Mouse (Mus musculus) stomach, embryonic 16.5 days (tissue): ENCODE results near the gene Afmid. TPM values are rescaled to one million over a fixed set of nuclear protein-coding genes. Genes with fewer than 3 reads are reported as not detected.
"Not testable (repeated sequence)": the region's sequence is repeated elsewhere in the genome, so short reads cannot be mapped to it uniquely, and the experiment has no call there.

Source experiments
- ATAC-seq: fragments of 200-750 bp; cut with Nextera tagmentation; 2 replicates; pipeline ENCODE4 v1.8.0; 2017; ENCODE audit warnings: moderate number of reproducible peaks, moderate TSS enrichment; ENCODE audit not compliant: insufficient read depth, low FRiP score
- H3K27ac ChIP-seq: fragments of 300-500 bp; sonication (generic); 2 replicates; pipeline ENCODE4 v1.5.1; 2014; ENCODE audit warnings: low read length
- H3K27me3 ChIP-seq: fragments of 300-500 bp; sonication (generic); 2 replicates; pipeline ENCODE4 v1.6.1; 2014; ENCODE audit warnings: low read length, control low read depth, mixed read lengths; ENCODE audit not compliant: control insufficient read depth, insufficient read depth
- H3K36me3 ChIP-seq: fragments of 300-500 bp; sonication (generic); 2 replicates; pipeline ENCODE4 v1.6.1; 2014; ENCODE audit warnings: low read length; ENCODE audit not compliant: control insufficient read depth, insufficient read depth
- H3K4me1 ChIP-seq: fragments of 300-500 bp; sonication (generic); 2 replicates; pipeline ENCODE4 v1.6.1; 2014; ENCODE audit warnings: low read length, control low read depth, mixed read lengths; ENCODE audit not compliant: control insufficient read depth, insufficient read depth
- H3K4me2 ChIP-seq: fragments of 300-500 bp; sonication (generic); 2 replicates; pipeline ENCODE4 v1.6.1; 2014; ENCODE audit warnings: low read depth, low read length, mixed read lengths
- H3K4me3 ChIP-seq: fragments of 300-500 bp; sonication (generic); replicated peaks from 2 replicates; pipeline ENCODE4 v1.5.1; 2014; ENCODE audit warnings: mild to moderate bottlenecking, low read length
- H3K9ac ChIP-seq: fragments of 300-500 bp; sonication (generic); 2 replicates; pipeline ENCODE4 v1.6.1; 2014; ENCODE audit warnings: low read length
- H3K9me3 ChIP-seq: fragments of 300-500 bp; sonication (generic); replicated peaks from 2 replicates; pipeline ENCODE4 v1.6.1; 2016; ENCODE audit warnings: low read length, control low read depth; ENCODE audit not compliant: control insufficient read depth
- WGBS: fragments of 180-500 bp; shearing (Covaris S2); extraction: QIAGEN DNeasy Blood & Tissue Kit; methylation state at CpG from one replicate; pipeline ENCODE4 v1.1.7; 2014; 5-methylcytosine and 5-hydroxymethylcytosine counted together
- polyA plus RNA-seq: library from polyadenylated mRNA; unstranded; fragments of >200 nt; fragmentation: Nextera tagmentation; extraction: Ambion mirVana; gene quantifications from 2 replicates; pipeline ENCODE4 v1.2.1, GENCODE M21; 2015

Gene Afmid
- polyA plus RNA-seq, 1 experiment from 2014 or later, result 6.8 TPM

- H3K27me3 ChIP-seq, result no peaks in the 10 kb centered on the region
- H3K4me3 ChIP-seq, result peak overlapping the region; percentile 61
- peak overlapping the region; percentile 83 for H3K4me2 ChIP-seq
- H3K27ac ChIP-seq, result peak overlapping the region; percentile 97
- H3K4me1 ChIP-seq, result peaks cover 43% of the 10 kb centered on the region
- WGBS, result 17% methylated on average over 18 of the region's 18 CpGs
- H3K36me3 ChIP-seq, result no peaks in the 10 kb centered on the region
- H3K9me3 ChIP-seq, result no peaks in the 10 kb centered on the region
- ATAC-seq, result peak; percentile 3; the same call in 1 of the 2 replicates
- peak overlapping the region; percentile 56 for H3K9ac ChIP-seq
These were observed 44.4 kb upstream of the Afmid start for GRCm38 (mm10) chr11:117781199-117781821.

GRCm38 (mm10) chr11:117781993-117782704, 43.6 kb upstream of the Afmid start, which contains the start of the genes Tmc8 and Tmc6:
Gene Tmc8, plus strand, starts transcription at chr11:117782076.
Gene Tmc6, minus strand, starts transcription at chr11:117782198.
- peak within 1 kb of the TSS; percentile 83 for H3K4me2 ChIP-seq
- H3K27ac ChIP-seq, result peak within 1 kb of the TSS; percentile 97
- no peaks in the 10 kb centered on the region for H3K9me3 ChIP-seq
- H3K4me3 ChIP-seq, result peak within 1 kb of the TSS; percentile 61
- H3K9ac ChIP-seq, result peak within 1 kb of the TSS; percentile 56
- H3K27me3 ChIP-seq, result no peaks in the 10 kb centered on the region
- no peak; the same call in 1 of the 2 replicates for ATAC-seq
- WGBS, result 46% methylated on average over 24 of the region's 24 CpGs
- peaks cover 43% of the 10 kb centered on the region for H3K4me1 ChIP-seq
- no peaks in the 10 kb centered on the region for H3K36me3 ChIP-seq

DNA sequence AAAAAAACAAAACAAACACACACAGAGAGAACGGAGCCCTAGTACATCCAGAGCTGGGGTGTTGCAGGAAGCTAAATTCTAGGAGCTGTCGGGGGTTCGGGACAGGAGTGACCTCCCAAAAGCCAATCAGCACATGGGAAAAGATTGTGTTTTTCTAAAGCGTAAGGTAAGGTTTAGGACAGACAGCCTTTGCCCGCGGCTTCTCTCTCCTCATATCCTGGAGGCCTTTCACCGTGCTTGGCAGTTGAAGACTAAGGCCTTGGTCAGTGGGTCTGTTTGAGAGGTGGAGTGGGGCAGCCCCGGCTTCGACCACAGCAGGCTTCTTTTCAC, 43.1 kb upstream of the Afmid start:
- Histone ChIP-seq H3K27me3 (no peaks in the 10 kb centered on the region), H3K9me3 (no peaks in the 10 kb centered on the region), H3K4me1 (peaks cover 43% of the 10 kb centered on the region), H3K36me3 (no peaks in the 10 kb centered on the region), H3K4me2 (peak overlapping the region; percentile 83), H3K4me3 (peak overlapping the region; percentile 29), H3K27ac (peak overlapping the region; percentile 97), H3K9ac (peak overlapping the region; percentile 54)
- WGBS, result 56% methylated on average over 9 of the region's 9 CpGs
- ATAC-seq, result no peak

- Histone ChIP-seq H3K4me2 (peak overlapping the region; percentile 83), H3K4me3 (peak overlapping the region; percentile 29), H3K36me3 (no peaks in the 10 kb centered on the region), H3K9me3 (no peaks in the 10 kb centered on the region), H3K27ac (peak overlapping the region; percentile 97; the same call in 1 of the 2 replicates), H3K4me1 (peaks cover 43% of the 10 kb centered on the region), H3K27me3 (no peaks in the 10 kb centered on the region), H3K9ac (peak overlapping the region; percentile 54)
- WGBS, result 7% methylated on average over 31 of the region's 31 CpGs
- ATAC-seq, result no peak
These were observed 42.6 kb upstream of the Afmid start for GRCm38 (mm10) chr11:117783089-117783488.

DNA sequence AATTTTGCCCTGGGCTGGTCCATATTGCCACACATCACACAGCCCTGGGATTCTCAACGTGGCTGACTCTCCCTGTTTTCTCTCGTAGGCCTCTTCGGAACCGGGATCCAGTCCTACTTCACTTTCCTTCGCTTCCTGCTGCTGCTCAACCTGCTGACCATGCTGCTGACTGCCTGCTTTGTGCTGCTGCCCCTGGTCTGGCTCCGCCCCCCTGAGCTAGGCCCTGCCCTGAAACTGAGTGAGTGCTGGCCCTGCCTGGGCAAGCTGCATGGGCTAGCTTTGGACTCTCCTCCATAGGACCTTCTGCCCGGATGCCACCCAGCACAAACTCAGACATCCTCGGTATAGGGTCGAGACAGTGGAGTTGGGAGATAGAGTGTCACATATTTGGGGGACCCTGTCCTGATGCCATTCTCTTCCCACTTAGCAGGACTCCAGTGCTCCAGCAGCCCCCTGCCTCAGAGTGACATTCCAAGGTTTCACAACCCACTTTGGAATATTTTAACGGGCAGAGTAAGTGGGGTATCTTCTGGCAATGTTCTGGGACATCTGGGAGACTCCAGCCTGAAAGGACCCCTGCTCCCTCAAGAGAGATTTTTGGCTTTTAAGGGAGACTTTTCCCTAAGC, 41.9 kb upstream of the Afmid start:
- H3K27me3 ChIP-seq, result no peaks in the 10 kb centered on the region
- H3K36me3 ChIP-seq, result no peaks in the 10 kb centered on the region
- peak overlapping the region; percentile 14; the same call in 1 of the 2 replicates for H3K27ac ChIP-seq
- H3K4me3 ChIP-seq, result peak overlapping the region; percentile 29
- no peak for ATAC-seq
- H3K9me3 ChIP-seq, result no peaks in the 10 kb centered on the region
- H3K9ac ChIP-seq, result peak overlapping the region; percentile 54
- H3K4me1 ChIP-seq, result peaks cover 38% of the 10 kb centered on the region
- WGBS, result 47% methylated on average over 10 of the region's 10 CpGs
- H3K4me2 ChIP-seq, result peak overlapping the region; percentile 83

GRCm38 (mm10) chr11:117786294-117786693, 39.4 kb upstream of the Afmid start:
- Histone ChIP-seq H3K9ac (0 out of 2 replicates have a peak overlapping the region, but pooled peaks have one; percentile 32), H3K9me3 (no peaks in the 10 kb centered on the region), H3K27ac (no peak overlapping the region), H3K27me3 (no peaks in the 10 kb centered on the region), H3K4me3 (no peak overlapping the region), H3K4me2 (no peak overlapping the region), H3K36me3 (no peaks in the 10 kb centered on the region), H3K4me1 (peaks cover 29% of the 10 kb centered on the region)
- WGBS, result 15% methylated on average over 10 of the region's 10 CpGs
- no peak for ATAC-seq

- not testable (repeated sequence) for H3K36me3 ChIP-seq, ATAC-seq, H3K27ac ChIP-seq, H3K9ac ChIP-seq, H3K4me3 ChIP-seq, H3K4me2 ChIP-seq, H3K27me3 ChIP-seq, H3K9me3 ChIP-seq
- peaks cover 19% of the 10 kb centered on the region for H3K4me1 ChIP-seq
- WGBS, result 67% methylated on average over 7 of the region's 7 CpGs
These were observed 37.2 kb upstream of the Afmid start for GRCm38 (mm10) chr11:117788481-117788880.

DNA sequence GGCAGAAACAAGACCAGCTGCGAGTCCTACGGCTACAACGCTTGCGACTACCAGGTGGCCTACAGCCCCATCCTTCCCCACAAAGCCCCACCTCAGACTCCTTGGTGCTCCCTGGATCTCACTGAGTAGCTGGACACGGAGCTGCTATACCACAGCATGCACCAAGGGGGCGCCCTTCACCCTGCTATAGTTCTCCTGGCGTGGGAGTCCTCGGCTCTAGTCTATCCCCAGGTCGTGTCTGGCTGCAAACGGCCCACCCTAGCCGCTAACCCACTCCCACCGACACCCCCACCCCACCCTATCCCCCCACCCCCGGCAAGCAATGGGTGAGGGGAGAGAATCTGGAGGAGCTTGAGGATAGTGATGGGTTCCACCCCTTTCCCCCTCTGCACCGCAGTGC, 35.4 kb upstream of the Afmid start:
- Histone ChIP-seq H3K9ac (peak overlapping the region; percentile 70), H3K4me1 (peaks cover 17% of the 10 kb centered on the region), H3K9me3 (no peaks in the 10 kb centered on the region), H3K27ac (peak overlapping the region; percentile 76), H3K4me3 (peak overlapping the region; percentile 33), H3K4me2 (peak overlapping the region; percentile 69), H3K36me3 (no peaks in the 10 kb centered on the region), H3K27me3 (no peaks in the 10 kb centered on the region)
- WGBS, result 4% methylated on average over 14 of the region's 14 CpGs
- ATAC-seq, result peak; percentile 41
